Mouse (Mus musculus) spleen, adult 2 months (tissue): ENCODE results near the gene Lgals4. TPM values are rescaled to one million over a fixed set of nuclear protein-coding genes. Genes with fewer than 3 reads are reported as not detected.
"Not testable (repeated sequence)": the region's sequence is repeated elsewhere in the genome, so short reads cannot be mapped to it uniquely, and the experiment has no call there.

Source experiments
- DNase-seq, 2 experiments: peaks; one replicate each; pipeline versions ENCODE4 v3.0.0 to v3.0.0-alpha.2; 2012 to 2021; ENCODE audit warnings: low spot score in 2 of 2, low read depth in 1 of 2
- H3K27ac ChIP-seq: fragments of 200-500 bp; 2 replicates; pipeline ENCODE4 v1.5.1; 2012; ENCODE audit warnings: low read length, inconsistent platforms; ENCODE audit not compliant: insufficient read depth
- H3K27me3 ChIP-seq: fragments of 200-500 bp; 2 replicates; pipeline ENCODE4 v1.6.1; 2012; ENCODE audit warnings: mild to moderate bottlenecking, moderate library complexity, low read length, inconsistent platforms; ENCODE audit not compliant: control insufficient read depth, insufficient read depth
- H3K36me3 ChIP-seq: fragments of 200-500 bp; 2 replicates; pipeline ENCODE4 v1.6.1; 2012; ENCODE audit warnings: mild to moderate bottlenecking, low read length, inconsistent platforms; ENCODE audit not compliant: control insufficient read depth, insufficient read depth
- H3K4me1 ChIP-seq: fragments of 200-500 bp; 2 replicates; pipeline ENCODE4 v1.6.1; 2011; ENCODE audit warnings: inconsistent platforms; ENCODE audit not compliant: control insufficient read depth, insufficient read depth, insufficient read length
- H3K4me3 ChIP-seq: fragments of 200-500 bp; 2 replicates; pipeline ENCODE4 v1.5.1; 2011; ENCODE audit warnings: mild to moderate bottlenecking, inconsistent platforms; ENCODE audit not compliant: insufficient read depth, insufficient read length; ENCODE audit errors: extremely low read depth
- CTCF ChIP-seq: fragments of 200-500 bp; IDR thresholded peaks from 2 replicates; pipeline ENCODE4 v1.5.1; 2011; ENCODE audit warnings: mild to moderate bottlenecking, inconsistent platforms; ENCODE audit not compliant: insufficient read depth, insufficient read length, insufficient replicate concordance; ENCODE audit errors: extremely low read depth
- POLR2A ChIP-seq: fragments of 200-500 bp; IDR thresholded peaks from 2 replicates; pipeline ENCODE4 v1.6.1; 2011; ENCODE audit warnings: low read depth, low read length, inconsistent platforms
- WGBS: fragments of 180-500 bp; shearing (Covaris S2); methylation state at CpG from one replicate; pipeline ENCODE4 v1.1.7; 2018; 5-methylcytosine and 5-hydroxymethylcytosine counted together
- polyA plus RNA-seq: library from polyadenylated mRNA; depleted of rRNA; stranded (reverse); fragments of >200 nt; gene quantifications from 2 replicates; pipeline ENCODE4 v1.2.3, GENCODE M21; 2012

Lgals4 gene
- polyA plus RNA-seq, 1 experiment = 13.3 TPM

- 75% methylated on average over 9 of the region's 9 CpGs for WGBS
- no peak overlapping the region for H3K4me3 ChIP-seq
These were observed 30.7 kb downstream of the Lgals4 start for GRCm38 (mm10) chr7:28864288-28864750.

GRCm38 (mm10) chr7:28865481-28866300 lies 32.0 kb downstream of the Lgals4 start:
- peak; percentile 85 to 92 for DNase-seq
- Histone ChIP-seq H3K36me3 (no peaks in the 10 kb centered on the region), H3K27ac (peak overlapping the region; percentile 88), H3K4me3 (peak overlapping the region; percentile 49; the same call in 1 of the 2 replicates), H3K27me3 (no peaks in the 10 kb centered on the region), H3K4me1 (peaks cover 15% of the 10 kb centered on the region; the same call in 1 of the 2 replicates)
- TF ChIP-seq POLR2A = peak; percentile 69
- TF ChIP-seq CTCF = no peak
- WGBS = 25% methylated on average over 33 of the region's 33 CpGs

More at GRCm38 (mm10) chr7:28864288-28864750, 30.7 kb downstream of the Lgals4 start:
- Histone ChIP-seq H3K27ac (no peak overlapping the region), H3K4me1 (peaks cover 15% of the 10 kb centered on the region; the same call in 1 of the 2 replicates), H3K27me3 (no peaks in the 10 kb centered on the region), H3K36me3 (no peaks in the 10 kb centered on the region)
- no peak for DNase-seq
- TF ChIP-seq POLR2A (no peak), CTCF (no peak)

DNA sequence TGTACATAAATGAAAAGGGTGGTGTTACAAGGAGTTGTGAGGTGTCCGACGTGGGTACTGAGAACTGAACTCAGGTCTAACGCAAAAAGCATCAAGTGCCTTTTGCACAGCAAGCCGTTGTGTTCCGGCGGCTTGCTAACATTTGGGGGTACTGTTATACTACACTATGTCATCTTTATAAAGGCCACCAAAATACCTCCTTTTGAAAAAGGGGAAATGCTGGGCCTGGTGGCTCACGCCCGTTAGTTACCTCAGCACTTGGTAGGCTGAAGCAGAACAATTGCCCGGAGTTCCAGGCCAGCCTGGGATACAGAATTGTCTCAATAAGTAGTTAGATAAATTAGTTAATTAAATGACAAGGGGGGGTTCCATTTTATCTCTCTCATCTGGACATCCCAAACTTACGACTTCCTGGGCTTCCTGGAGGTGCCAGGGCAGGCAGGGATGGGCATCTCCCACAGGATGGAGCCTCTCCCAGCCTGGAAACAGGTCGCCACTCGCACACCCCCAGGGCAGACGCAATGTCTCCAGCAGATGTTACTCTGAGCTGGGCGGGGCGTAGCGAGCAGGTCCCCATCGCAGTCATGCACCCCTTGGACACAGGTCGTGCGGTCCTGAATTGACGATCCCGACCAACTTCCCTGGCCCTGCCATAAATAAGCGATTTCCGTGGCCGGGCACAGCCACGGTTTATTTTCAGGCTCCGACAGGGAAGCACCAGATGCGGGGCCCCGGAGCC lies 33.3 kb downstream of the Lgals4 start:
- Histone ChIP-seq H3K4me1 (peaks cover 15% of the 10 kb centered on the region; the same call in 1 of the 2 replicates), H3K27me3 (no peaks in the 10 kb centered on the region), H3K4me3 (no peak overlapping the region), H3K27ac (peak overlapping the region; percentile 54; the same call in 1 of the 2 replicates), H3K36me3 (no peaks in the 10 kb centered on the region)
- peak in 1 of 2 experiments; percentile 5 for DNase-seq
- 88% methylated on average over 28 of the region's 28 CpGs for WGBS
- TF ChIP-seq POLR2A (no peak), CTCF (no peak)

- WGBS = 19% methylated on average over 23 of the region's 23 CpGs
- peaks cover 15% of the 10 kb centered on the region; the same call in 1 of the 2 replicates for H3K4me1 ChIP-seq
These were observed 34.1 kb downstream of the Lgals4 start for GRCm38 (mm10) chr7:28867508-28868340.

DNA sequence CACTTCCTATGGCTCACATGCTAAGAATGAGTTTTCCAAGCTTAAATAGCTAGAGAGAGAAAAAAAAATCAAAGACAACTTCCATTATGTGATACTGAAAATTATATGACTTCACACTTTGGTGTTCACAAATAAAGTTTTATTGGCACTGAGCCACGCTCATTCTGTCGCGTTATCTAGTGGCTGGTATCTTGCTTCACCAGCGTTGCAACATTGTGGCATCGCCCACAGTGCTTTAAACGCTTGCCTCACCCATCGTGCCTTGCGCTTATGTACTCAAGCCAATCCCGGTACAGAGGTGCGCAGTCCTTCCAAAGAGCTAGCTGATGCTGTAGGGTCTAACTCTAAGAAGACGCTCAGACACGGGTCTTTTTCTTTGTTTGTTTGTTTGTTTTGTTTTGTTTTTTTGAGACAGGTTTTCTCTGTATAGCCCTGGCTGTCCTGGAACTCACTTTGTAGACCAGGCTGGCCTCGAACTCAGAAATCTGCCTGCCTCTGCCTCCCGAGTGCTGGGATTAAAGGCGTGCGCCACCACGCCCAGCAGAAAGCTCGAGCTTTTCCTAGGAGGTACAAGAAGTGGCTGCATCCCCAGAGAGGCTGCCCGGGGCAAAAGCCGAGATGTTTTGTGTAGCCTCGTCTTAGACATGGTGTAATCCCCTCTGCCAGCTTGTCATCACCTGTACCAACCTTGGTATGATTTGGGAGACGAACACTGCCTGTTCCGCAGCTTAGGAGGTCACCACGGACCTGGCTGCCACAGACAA lies 37.4 kb downstream of the Lgals4 start:
- no peaks in the 10 kb centered on the region for H3K36me3 ChIP-seq
- no peak overlapping the region for H3K4me3 ChIP-seq
- 88% methylated on average over 24 of the region's 24 CpGs for WGBS
- DNase-seq = no peak
- TF ChIP-seq POLR2A = no peak
- TF ChIP-seq CTCF = no peak
- peaks cover 12% of the 10 kb centered on the region; the same call in 1 of the 2 replicates for H3K4me1 ChIP-seq
- no peaks in the 10 kb centered on the region for H3K27me3 ChIP-seq
- H3K27ac ChIP-seq = no peak overlapping the region

More at GRCm38 (mm10) chr7:28867508-28868340, 34.1 kb downstream of the Lgals4 start:
- H3K27me3 ChIP-seq, H3K36me3 ChIP-seq: not testable (repeated sequence)
- Histone ChIP-seq H3K4me3 (peak overlapping the region; percentile 52), H3K27ac (peak overlapping the region; percentile 54; the same call in 1 of the 2 replicates)
- peak; percentile 54; the same call in 1 of the 2 replicates for TF ChIP-seq CTCF
- peak; percentile 66 to 78 for DNase-seq
